Mouse (Mus musculus) olfactory bulb, adult 2 months (tissue): Measurements from ENCODE around the gene Sms.

ENCODE experiments used
- CTCF ChIP-seq: fragments of 200-500 bp; IDR thresholded peaks from 2 replicates; pipeline ENCODE4 v1.5.1; 2012; ENCODE audit warnings: low read depth, mild to moderate bottlenecking, low read length, moderate library complexity; ENCODE audit not compliant: insufficient read depth
- POLR2A ChIP-seq: fragments of 200-500 bp; IDR thresholded peaks from 2 replicates; pipeline ENCODE4 v1.6.1; 2012; ENCODE audit warnings: mild to moderate bottlenecking, low read depth, low read length, moderate library complexity; ENCODE audit not compliant: insufficient read depth

- TF ChIP-seq POLR2A: no peak
- TF ChIP-seq CTCF: no peak
These were observed 26.1 kb downstream of the Sms start for GRCm38 (mm10) chrX:157465949-157466348.
